Mouse (Mus musculus) stomach, embryonic 14.5 days (tissue): ENCODE measurements at regions not wholly inside any gene's neighbourhood (a gene's known extent, or its start where the extent isn't known, plus 50 kb on each side); places are given as distances from the start of the nearest gene placed in this dataset.

Experiments
- ATAC-seq: fragments of 200-750 bp; cut with Nextera tagmentation; 2 replicates; pipeline ENCODE4 v1.8.0; 2017; ENCODE audit warnings: low read depth, moderate TSS enrichment; ENCODE audit not compliant: insufficient number of reproducible peaks, insufficient read depth, low FRiP score
- H3K27ac ChIP-seq: fragments of 300-500 bp; sonication (generic); 2 replicates; pipeline ENCODE4 v1.5.1; 2014; ENCODE audit warnings: mild to moderate bottlenecking, low read length, moderate library complexity, mixed read lengths
- H3K27me3 ChIP-seq: fragments of 300-500 bp; sonication (generic); 2 replicates; pipeline ENCODE4 v1.6.1; 2014; ENCODE audit warnings: low read length, control low read depth, mixed read lengths; ENCODE audit not compliant: control insufficient read depth, insufficient read depth
- H3K36me3 ChIP-seq: fragments of 300-500 bp; sonication (generic); 2 replicates; pipeline ENCODE4 v1.6.1; 2014; ENCODE audit warnings: mild to moderate bottlenecking, control low read depth, low read length, moderate library complexity, mixed read lengths; ENCODE audit not compliant: control insufficient read depth, insufficient read depth
- H3K4me1 ChIP-seq: fragments of 300-500 bp; sonication (generic); 2 replicates; pipeline ENCODE4 v1.6.1; 2014; ENCODE audit warnings: low read length, control low read depth, mixed read lengths; ENCODE audit not compliant: control insufficient read depth, insufficient read depth
- H3K4me2 ChIP-seq: fragments of 300-500 bp; sonication (generic); replicated peaks from 2 replicates; pipeline ENCODE4 v1.6.1; 2014; ENCODE audit warnings: low read depth, low read length, control low read depth
- H3K4me3 ChIP-seq: fragments of 300-500 bp; sonication (generic); 2 replicates; pipeline ENCODE4 v1.5.1; 2014; ENCODE audit warnings: low read depth, low read length, control low read depth
- H3K9ac ChIP-seq: fragments of 300-500 bp; sonication (generic); replicated peaks from 2 replicates; pipeline ENCODE4 v1.6.1; 2014; ENCODE audit warnings: low read depth, mild to moderate bottlenecking, control low read depth, low read length, moderate library complexity, mixed read lengths
- H3K9me3 ChIP-seq: fragments of 300-500 bp; sonication (generic); 2 replicates; pipeline ENCODE4 v1.6.1; 2016; ENCODE audit warnings: low read depth, low read length, control low read depth; ENCODE audit not compliant: control insufficient read depth
- WGBS: fragments of 180-500 bp; shearing (Covaris S2); extraction: QIAGEN DNeasy Blood & Tissue Kit; methylation state at CpG from one replicate; pipeline ENCODE4 v1.1.7; 2014; 5-methylcytosine and 5-hydroxymethylcytosine counted together

- Histone ChIP-seq H3K4me2 (no peak overlapping the region), H3K36me3 (no peaks in the 10 kb centered on the region), H3K9me3 (peaks cover 6% of the 10 kb centered on the region; the same call in 1 of the 2 replicates), H3K27me3 (no peaks in the 10 kb centered on the region), H3K9ac (no peak overlapping the region), H3K4me3 (no peak overlapping the region), H3K27ac (no peak overlapping the region), H3K4me1 (no peaks in the 10 kb centered on the region)
- ATAC-seq: no peak
- 24% methylated on average over 5 of the region's 5 CpGs for WGBS
Observed at GRCm38 (mm10) chr7:145135971-145136370, 71.9 kb downstream of the 1810010D01Rik start.

GRCm38 (mm10) chr7:145132506-145132905, 75.4 kb downstream of the 1810010D01Rik start:
- Histone ChIP-seq H3K4me3 (no peak overlapping the region), H3K27me3 (no peaks in the 10 kb centered on the region), H3K4me1 (no peaks in the 10 kb centered on the region; the same call in 1 of the 2 replicates), H3K4me2 (no peak overlapping the region), H3K9me3 (no peaks in the 10 kb centered on the region), H3K36me3 (no peaks in the 10 kb centered on the region), H3K27ac (no peak overlapping the region), H3K9ac (no peak overlapping the region)
- WGBS: 91% methylated on average over 5 of the region's 5 CpGs
- no peak for ATAC-seq

DNA sequence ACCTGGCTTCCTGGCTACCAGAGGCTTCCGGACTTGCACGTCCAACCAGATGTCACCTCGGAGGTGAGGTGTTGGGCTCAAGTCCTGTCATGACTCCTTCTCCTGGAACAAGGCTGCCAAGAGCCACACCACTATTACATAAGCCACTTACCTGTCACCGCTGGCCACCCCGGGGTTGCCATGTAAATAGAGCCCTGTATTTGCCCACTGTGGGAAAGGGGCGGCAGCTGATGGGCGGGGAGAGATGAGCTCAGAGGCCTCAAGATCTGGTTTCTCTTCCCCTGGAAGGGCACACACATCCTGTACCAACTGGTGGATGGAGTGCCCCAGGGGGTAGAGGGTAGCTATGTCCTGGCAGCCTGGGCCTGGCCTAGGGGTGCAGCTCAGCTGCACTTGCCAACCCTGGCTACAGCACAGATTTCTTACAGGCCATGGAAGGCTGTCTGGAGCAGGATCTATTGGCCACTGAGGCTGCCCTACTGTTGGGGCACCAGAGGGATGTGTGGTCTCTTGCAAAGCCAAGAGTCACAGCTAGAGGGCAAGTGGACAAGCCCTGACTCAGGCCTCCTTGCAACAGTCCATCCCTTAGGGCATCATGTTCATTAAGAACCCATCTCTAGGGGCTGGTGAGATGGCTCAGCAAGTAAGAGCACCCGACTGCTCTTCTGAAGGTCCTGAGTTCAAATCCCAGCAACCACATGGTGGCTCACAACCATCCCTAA, 76.3 kb downstream of the 1810010D01Rik start:
- ATAC-seq: no peak
- no peak overlapping the region for H3K27ac ChIP-seq
- H3K9me3 ChIP-seq: no peaks in the 10 kb centered on the region
- H3K4me3 ChIP-seq: no peak overlapping the region
- no peak overlapping the region for H3K4me2 ChIP-seq
- 68% methylated on average over 8 of the region's 8 CpGs for WGBS
- H3K9ac ChIP-seq: no peak overlapping the region
- no peaks in the 10 kb centered on the region for H3K36me3 ChIP-seq
- H3K27me3 ChIP-seq: no peaks in the 10 kb centered on the region
- H3K4me1 ChIP-seq: peaks cover 4% of the 10 kb centered on the region; the same call in 1 of the 2 replicates

- 22% methylated on average over 4 of the region's 4 CpGs for WGBS
Observed at GRCm38 (mm10) chr7:145129971-145130370, 77.9 kb downstream of the 1810010D01Rik start.

GRCm38 (mm10) chr7:145127661-145128060, 80.3 kb downstream of the 1810010D01Rik start:
- ATAC-seq: no peak
- Histone ChIP-seq H3K9me3 (no peaks in the 10 kb centered on the region), H3K4me3 (no peak overlapping the region), H3K9ac (no peak overlapping the region), H3K4me1 (peaks cover 4% of the 10 kb centered on the region; the same call in 1 of the 2 replicates), H3K27me3 (no peaks in the 10 kb centered on the region), H3K36me3 (no peaks in the 10 kb centered on the region), H3K4me2 (no peak overlapping the region), H3K27ac (no peak overlapping the region)
- WGBS: 37% methylated on average over 8 of the region's 8 CpGs

More at GRCm38 (mm10) chr7:145129971-145130370, 77.9 kb downstream of the 1810010D01Rik start:
- Histone ChIP-seq H3K36me3 (no peaks in the 10 kb centered on the region), H3K27me3 (no peaks in the 10 kb centered on the region), H3K9ac (no peak overlapping the region), H3K4me2 (no peak overlapping the region), H3K4me3 (no peak overlapping the region), H3K27ac (no peak overlapping the region), H3K4me1 (peaks cover 4% of the 10 kb centered on the region; the same call in 1 of the 2 replicates), H3K9me3 (no peaks in the 10 kb centered on the region)
- 0 out of 2 replicates have a peak, but pooled peaks have one; percentile 16 for ATAC-seq

GRCm38 (mm10) chr7:145127180-145127579, 80.7 kb downstream of the 1810010D01Rik start:
- no peaks in the 10 kb centered on the region for H3K9me3 ChIP-seq
- H3K4me1 ChIP-seq: peaks cover 4% of the 10 kb centered on the region; the same call in 1 of the 2 replicates
- ATAC-seq: peak; percentile 67
- no peak overlapping the region for H3K4me3 ChIP-seq
- no peaks in the 10 kb centered on the region for H3K27me3 ChIP-seq
- H3K9ac ChIP-seq: no peak overlapping the region
- H3K27ac ChIP-seq: no peak overlapping the region; the same call in 1 of the 2 replicates
- WGBS: 48% methylated on average over 4 of the region's 4 CpGs
- H3K36me3 ChIP-seq: no peaks in the 10 kb centered on the region
- H3K4me2 ChIP-seq: no peak overlapping the region

GRCm38 (mm10) chr7:145123996-145124601, 83.8 kb downstream of the 1810010D01Rik start:
- no peak overlapping the region for H3K9ac ChIP-seq
- no peak overlapping the region for H3K4me3 ChIP-seq
- ATAC-seq: no peak
- peaks cover 4% of the 10 kb centered on the region; the same call in 1 of the 2 replicates for H3K4me1 ChIP-seq
- H3K27ac ChIP-seq: no peak overlapping the region
- H3K36me3 ChIP-seq: no peaks in the 10 kb centered on the region
- 92% methylated on average over 2 of the region's 2 CpGs for WGBS
- no peaks in the 10 kb centered on the region for H3K27me3 ChIP-seq
- H3K9me3 ChIP-seq: no peaks in the 10 kb centered on the region
- no peak overlapping the region for H3K4me2 ChIP-seq

- ATAC-seq: no peak
- WGBS: 92% methylated on average over 2 of the region's 2 CpGs
- H3K4me3 ChIP-seq: no peak overlapping the region
Observed at GRCm38 (mm10) chr7:145122471-145122870, 85.4 kb downstream of the 1810010D01Rik start.

More at GRCm38 (mm10) chr7:145122471-145122870, 85.4 kb downstream of the 1810010D01Rik start:
- Histone ChIP-seq H3K9me3 (no peaks in the 10 kb centered on the region), H3K27me3 (no peaks in the 10 kb centered on the region), H3K9ac (no peak overlapping the region), H3K27ac (no peak overlapping the region), H3K4me1 (peaks cover 4% of the 10 kb centered on the region; the same call in 1 of the 2 replicates), H3K36me3 (no peaks in the 10 kb centered on the region), H3K4me2 (no peak overlapping the region)
